Mouse (Mus musculus) intestine, postnatal 0 days (tissue): Measurements from ENCODE around the gene Nap1l1. TPM values are rescaled to one million over a fixed set of nuclear protein-coding genes. Genes with fewer than 3 reads are reported as not detected.

Experiments
- ATAC-seq: fragments of 200-750 bp; cut with Nextera tagmentation; 2 replicates; pipeline ENCODE4 v1.8.0; 2017; ENCODE audit warnings: mild to moderate bottlenecking, moderate TSS enrichment, moderate library complexity
- H3K27ac ChIP-seq: fragments of 300-500 bp; sonication (generic); 2 replicates; pipeline ENCODE4 v1.5.1; 2014; ENCODE audit warnings: mild to moderate bottlenecking, low read depth, low read length, moderate library complexity
- H3K27me3 ChIP-seq: fragments of 300-500 bp; sonication (generic); replicated peaks from 2 replicates; pipeline ENCODE4 v1.6.1; 2014; ENCODE audit warnings: low read length, mixed read lengths; ENCODE audit not compliant: control insufficient read depth, insufficient read depth
- H3K36me3 ChIP-seq: fragments of 300-500 bp; sonication (generic); 2 replicates; pipeline ENCODE4 v1.6.1; 2014; ENCODE audit warnings: mild to moderate bottlenecking, moderate library complexity; ENCODE audit not compliant: control insufficient read depth, insufficient read depth
- H3K4me1 ChIP-seq: fragments of 300-500 bp; sonication (generic); replicated peaks from 2 replicates; pipeline ENCODE4 v1.6.1; 2014; ENCODE audit warnings: antibody characterized with exemption, low read length, mixed read lengths; ENCODE audit not compliant: control insufficient read depth, insufficient read depth
- H3K4me2 ChIP-seq: fragments of 300-500 bp; sonication (generic); replicated peaks from 2 replicates; pipeline ENCODE4 v1.6.1; 2014; ENCODE audit warnings: low read depth, mild to moderate bottlenecking, moderate library complexity
- H3K4me3 ChIP-seq: fragments of 300-500 bp; sonication (generic); 2 replicates; pipeline ENCODE4 v1.5.1; 2014; ENCODE audit warnings: low read depth, low read length
- H3K9ac ChIP-seq: fragments of 300-500 bp; sonication (generic); 2 replicates; pipeline ENCODE4 v1.6.1; 2014; ENCODE audit warnings: mild to moderate bottlenecking, low read depth, low read length
- H3K9me3 ChIP-seq: fragments of 300-500 bp; sonication (generic); 2 replicates; pipeline ENCODE4 v1.6.1; 2016; ENCODE audit warnings: mixed run types; ENCODE audit not compliant: control insufficient read depth
- CTCF ChIP-seq: sonication (generic); IDR thresholded peaks from 2 replicates; pipeline ENCODE4 v1.5.1; 2016; ENCODE audit warnings: low read depth, mild to moderate bottlenecking, control low read depth, antibody characterized with exemption, moderate library complexity
- WGBS: fragments of 180-500 bp; shearing (Covaris S2); extraction: QIAGEN DNeasy Blood & Tissue Kit; methylation state at CpG from one replicate; pipeline ENCODE4 v1.1.7; 2014; 5-methylcytosine and 5-hydroxymethylcytosine counted together
- polyA plus RNA-seq: library from polyadenylated mRNA; unstranded; fragments of >200 nt; fragmentation: Nextera tagmentation; extraction: Ambion mirVana; gene quantifications from 2 replicates; pipeline ENCODE4 v1.2.1, GENCODE M21; 2015

Nap1l1 gene
- polyA plus RNA-seq, 1 experiment from 2014 or later = 62.1 TPM

DNA sequence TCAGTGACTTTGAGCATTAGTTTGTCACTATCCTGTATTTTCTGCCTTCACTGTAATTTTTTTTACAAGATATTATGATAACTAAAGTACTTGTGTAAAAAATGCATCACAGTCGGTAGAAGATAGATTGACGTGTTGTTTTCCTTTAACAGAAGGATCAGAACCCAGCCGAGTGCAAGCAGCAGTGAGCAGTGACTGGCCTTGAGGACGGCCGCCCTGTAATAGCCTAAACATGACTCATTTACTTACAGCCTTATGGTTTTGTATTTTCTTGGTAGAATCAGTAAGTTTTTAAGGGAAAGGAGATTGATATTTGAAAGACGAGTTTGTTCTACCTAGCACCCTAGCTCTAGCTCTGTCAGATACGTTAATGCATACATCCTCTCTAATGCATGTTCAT lies 22.9 kb downstream of the Nap1l1 start:
- Histone ChIP-seq H3K27me3 (no peaks in the 10 kb centered on the region), H3K27ac (no peak overlapping the region), H3K4me3 (no peak overlapping the region), H3K9me3 (no peaks in the 10 kb centered on the region), H3K4me1 (no peaks in the 10 kb centered on the region), H3K36me3 (peaks cover 32% of the 10 kb centered on the region), H3K9ac (no peak overlapping the region), H3K4me2 (no peak overlapping the region)
- ATAC-seq = no peak
- 85% methylated on average over 7 of the region's 7 CpGs for WGBS
- no peak for TF ChIP-seq CTCF

DNA sequence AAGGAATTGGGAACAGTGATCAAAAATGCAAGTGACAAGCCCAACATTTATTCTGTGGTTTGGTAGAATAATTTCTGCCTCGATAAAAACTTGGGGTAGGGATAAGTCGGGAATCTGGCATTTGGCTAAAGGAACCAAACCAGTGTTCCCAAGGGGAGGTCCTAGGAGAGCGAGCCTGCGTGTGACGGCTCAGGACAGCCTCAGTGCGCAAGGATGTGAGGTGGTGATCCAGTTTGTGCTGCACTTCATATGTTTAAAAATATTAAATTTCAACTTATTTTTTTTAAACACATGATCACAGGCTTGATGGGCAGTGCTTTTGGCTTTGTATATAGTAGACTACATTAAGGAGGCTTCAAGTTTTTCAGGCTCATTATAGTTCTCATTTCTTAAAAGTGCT lies 26.9 kb downstream of the Nap1l1 start:
- 77% methylated on average over 6 of the region's 6 CpGs for whole genome bisulfite sequencing
- no peak overlapping the region for H3K4me3 ChIP-seq

DNA sequence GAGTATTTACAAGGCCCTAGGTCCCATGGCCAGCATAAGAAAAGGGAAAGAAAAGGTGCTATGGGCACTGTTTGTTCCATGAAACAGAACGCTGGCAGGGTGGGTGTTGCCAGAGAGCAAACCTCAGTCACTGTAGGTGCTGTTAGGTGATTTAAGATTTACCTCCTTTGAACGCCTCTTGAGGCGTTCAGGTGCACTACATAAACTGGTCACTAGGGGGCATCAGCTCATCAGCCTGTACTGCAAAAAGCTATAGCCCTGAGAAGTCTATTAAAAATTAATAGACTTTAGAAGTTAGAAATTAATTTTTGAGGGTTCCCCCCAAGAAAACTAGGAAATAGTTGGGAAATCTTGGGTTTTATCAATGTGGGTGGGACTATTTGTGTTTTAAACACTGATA lies 30.0 kb downstream of the Nap1l1 start:
- 0% methylated on average over 3 of the region's 3 CpGs for WGBS
- Histone ChIP-seq H3K4me3 (no peak overlapping the region), H3K9ac (no peak overlapping the region), H3K36me3 (no peaks in the 10 kb centered on the region), H3K9me3 (no peaks in the 10 kb centered on the region), H3K27me3 (no peaks in the 10 kb centered on the region), H3K4me1 (no peaks in the 10 kb centered on the region), H3K27ac (no peak overlapping the region), H3K4me2 (peak overlapping the region; percentile 42; the same call in 1 of the 2 replicates)
- peak; percentile 91 for TF ChIP-seq CTCF
- no peak for ATAC-seq

More for the DNA sequence above, 26.9 kb downstream of the Nap1l1 start:
- Histone ChIP-seq H3K9me3 (no peaks in the 10 kb centered on the region), H3K27ac (no peak overlapping the region), H3K9ac (no peak overlapping the region), H3K4me1 (no peaks in the 10 kb centered on the region), H3K27me3 (no peaks in the 10 kb centered on the region), H3K4me2 (no peak overlapping the region), H3K36me3 (peaks cover 14% of the 10 kb centered on the region; the same call in 1 of the 2 replicates)
- TF ChIP-seq CTCF = no peak
- ATAC-seq = no peak

DNA sequence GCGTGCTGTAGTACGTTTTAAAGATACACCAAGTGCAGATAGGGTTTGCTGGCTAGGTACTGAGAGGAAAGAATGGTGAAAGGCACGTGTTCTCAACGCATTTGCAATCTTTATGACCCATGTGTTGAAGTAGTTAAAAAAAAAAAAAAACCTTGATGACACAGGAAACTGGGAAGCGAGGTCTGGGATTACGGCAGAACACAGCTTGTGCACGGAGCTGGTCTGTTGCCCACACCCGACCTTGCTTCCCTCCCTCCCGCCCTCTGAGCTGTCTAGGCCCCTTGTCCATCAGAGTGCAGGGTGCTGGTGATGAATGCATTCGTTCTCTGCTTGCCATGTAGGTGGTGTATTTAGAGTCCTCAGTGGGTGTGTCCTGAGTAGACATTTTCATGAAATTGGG lies 30.7 kb downstream of the Nap1l1 start:
- no peak overlapping the region for H3K4me3 ChIP-seq
- H3K9ac ChIP-seq = no peak overlapping the region
- WGBS = 16% methylated on average over 10 of the region's 10 CpGs
- H3K4me1 ChIP-seq = no peaks in the 10 kb centered on the region
- no peak for TF ChIP-seq CTCF
- H3K36me3 ChIP-seq = no peaks in the 10 kb centered on the region
- H3K27ac ChIP-seq = no peak overlapping the region
- ATAC-seq = 0 out of 2 replicates have a peak, but pooled peaks have one; percentile 5
- no peaks in the 10 kb centered on the region for H3K27me3 ChIP-seq
- peak overlapping the region; percentile 42 for H3K4me2 ChIP-seq
- H3K9me3 ChIP-seq = no peaks in the 10 kb centered on the region

DNA sequence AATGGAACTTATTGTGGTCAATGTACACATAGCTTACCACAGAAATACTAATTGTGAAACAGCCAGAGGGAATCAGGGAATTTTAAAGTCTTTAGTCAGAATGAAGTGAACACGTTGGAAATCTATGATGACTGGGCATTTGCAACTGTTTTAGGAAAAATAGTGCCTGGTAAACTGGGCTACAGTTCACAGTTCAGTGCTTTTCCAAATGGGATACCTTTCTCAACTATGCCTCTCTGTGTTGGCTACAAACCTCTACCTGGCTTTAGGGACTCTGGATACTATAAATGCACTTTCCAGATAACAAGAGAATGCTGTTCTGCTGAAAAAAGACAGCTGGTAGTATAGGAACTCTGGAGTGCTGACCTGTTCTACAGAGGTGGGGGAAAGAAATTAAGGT lies 31.6 kb downstream of the Nap1l1 start:
- no peaks in the 10 kb centered on the region; the same call in 1 of the 2 replicates for H3K4me1 ChIP-seq
- WGBS = 64% methylated on average over 1 of the region's 1 CpGs
- ATAC-seq = no peak
- no peak overlapping the region for H3K4me3 ChIP-seq
- no peak overlapping the region for H3K4me2 ChIP-seq
- H3K36me3 ChIP-seq = no peaks in the 10 kb centered on the region
- H3K9me3 ChIP-seq = no peaks in the 10 kb centered on the region
- H3K27ac ChIP-seq = no peak overlapping the region
- no peak overlapping the region for H3K9ac ChIP-seq
- H3K27me3 ChIP-seq = no peaks in the 10 kb centered on the region
- no peak for TF ChIP-seq CTCF

DNA sequence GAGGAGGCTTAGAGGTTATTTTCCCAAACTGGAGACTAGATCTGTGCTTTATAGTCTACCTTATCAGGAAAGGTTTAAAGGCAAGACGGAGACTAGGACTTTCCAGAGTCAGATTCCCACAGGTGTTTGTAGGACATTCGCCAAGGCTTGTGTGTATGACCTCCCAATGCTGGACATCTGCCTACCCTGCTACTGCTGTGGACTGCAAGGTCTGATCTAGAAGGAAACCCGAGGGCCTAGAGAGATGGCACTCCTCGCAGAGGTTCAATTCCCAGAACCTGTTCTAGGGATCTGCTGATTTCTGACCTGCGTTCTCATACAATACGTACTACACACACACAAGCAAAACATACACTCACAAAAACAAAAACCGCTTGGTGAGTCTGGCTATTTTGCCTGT lies 32.4 kb downstream of the Nap1l1 start:
- peak overlapping the region; percentile 81 for H3K4me2 ChIP-seq
- no peaks in the 10 kb centered on the region; the same call in 1 of the 2 replicates for H3K4me1 ChIP-seq
- H3K27me3 ChIP-seq = no peaks in the 10 kb centered on the region
- H3K36me3 ChIP-seq = no peaks in the 10 kb centered on the region
- no peak overlapping the region for H3K9ac ChIP-seq
- WGBS = 43% methylated on average over 7 of the region's 7 CpGs
- TF ChIP-seq CTCF = no peak
- H3K4me3 ChIP-seq = peak overlapping the region; percentile 83
- ATAC-seq = no peak
- H3K27ac ChIP-seq = 0 out of 2 replicates have a peak overlapping the region, but pooled peaks have one; percentile 60
- no peaks in the 10 kb centered on the region for H3K9me3 ChIP-seq
